In the genomic region with DNA sequence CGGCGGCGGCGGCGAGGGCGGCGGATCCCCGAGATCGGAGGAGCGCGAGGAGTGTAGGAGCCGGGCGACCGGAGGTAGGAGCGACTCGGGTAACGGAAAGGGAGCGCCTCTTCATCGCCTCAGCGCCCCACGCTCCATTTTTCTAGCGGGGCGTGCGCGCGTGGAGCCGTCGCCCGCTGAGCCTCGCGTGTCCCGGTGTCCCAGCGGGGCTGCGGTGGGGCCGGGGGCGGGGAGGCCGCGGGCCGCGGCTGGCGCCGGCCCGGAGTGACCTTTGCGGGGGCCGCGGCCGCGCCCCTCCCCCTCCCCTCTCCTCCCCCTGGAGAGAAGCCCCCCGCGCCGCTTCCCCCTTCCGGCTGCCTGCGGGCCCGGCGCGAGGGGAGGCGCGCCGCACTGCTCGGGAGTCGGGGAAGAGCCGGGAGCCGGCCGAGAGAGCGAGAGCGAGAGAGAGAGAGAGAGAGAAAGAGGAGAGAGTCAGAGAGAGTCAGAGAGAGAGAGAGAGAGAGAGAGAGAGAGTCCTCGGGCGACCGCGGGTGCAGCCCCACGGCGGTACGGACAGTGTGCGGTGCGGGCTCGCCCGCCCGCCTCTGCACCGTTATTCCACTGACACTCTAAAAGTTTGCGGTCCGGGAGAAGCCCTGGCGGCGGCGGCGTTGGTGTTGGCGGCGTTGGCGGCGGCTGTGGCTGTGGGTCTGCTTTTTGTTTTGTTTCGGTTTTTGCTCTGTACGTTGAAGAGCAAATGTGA, we compare ENCODE assay signal across 8 mouse cellular contexts. TPM values are rescaled to one million over a fixed set of nuclear protein-coding genes. Genes with fewer than 3 reads are reported as not detected.
DNase-seq lines count a peak whose midpoint lies in the region; ATAC-seq lines count a peak whose summit lies in the region.

No protein-coding gene starts in this region.

- peaks cover 7% of the 10 kb centered on the region for H3K4me1 ChIP-seq in heart, embryonic 15.5 days (replicated peaks)
- H3K4me1 ChIP-seq in limb, embryonic 13.5 days: peaks cover 26% of the 10 kb centered on the region
- peaks cover 22% of the 10 kb centered on the region for H3K4me1 ChIP-seq in midbrain, embryonic 15.5 days
- peaks cover 6% of the 10 kb centered on the region; the same call in 1 of the 2 replicates for H3K4me1 ChIP-seq in stomach, embryonic 16.5 days (ENCODE audit: control insufficient read depth, insufficient read depth, low read length)

- peak overlapping the region; percentile 98 for H3K4me3 ChIP-seq in heart, embryonic 15.5 days
- H3K4me3 ChIP-seq in limb, embryonic 13.5 days: peak overlapping the region; percentile 88
- H3K4me3 ChIP-seq in midbrain, embryonic 15.5 days: peak overlapping the region; percentile 94
- peak overlapping the region; percentile 86 for H3K4me3 ChIP-seq in stomach, embryonic 16.5 days (replicated peaks; ENCODE audit: low read length)

- H3K27ac ChIP-seq in heart, embryonic 15.5 days: peak overlapping the region; percentile 95
- H3K27ac ChIP-seq in limb, embryonic 13.5 days: peak overlapping the region; percentile 95
- H3K27ac ChIP-seq in midbrain, embryonic 15.5 days: peak overlapping the region; percentile 97
- H3K27ac ChIP-seq in stomach, embryonic 16.5 days (ENCODE audit: low read length): peak overlapping the region; percentile 93

- peak overlapping the region; percentile 64 for H3K4me2 ChIP-seq in heart, embryonic 15.5 days
- peak overlapping the region; percentile 68 for H3K4me2 ChIP-seq in limb, embryonic 13.5 days (replicated peaks)
- H3K4me2 ChIP-seq in midbrain, embryonic 15.5 days: peak overlapping the region; percentile 55
- H3K4me2 ChIP-seq in stomach, embryonic 16.5 days (ENCODE audit: low read depth, low read length): peak overlapping the region; percentile 67

- H3K36me3 ChIP-seq in heart, embryonic 15.5 days: no peaks in the 10 kb centered on the region
- H3K36me3 ChIP-seq in limb, embryonic 13.5 days: 0 out of 2 replicates have a peak, but pooled peaks cover 3% of the 10 kb centered on the region
- no peaks in the 10 kb centered on the region for H3K36me3 ChIP-seq in midbrain, embryonic 15.5 days (replicated peaks)
- H3K36me3 ChIP-seq in stomach, embryonic 16.5 days (ENCODE audit: control insufficient read depth, insufficient read depth, low read length): no peaks in the 10 kb centered on the region

- under 1% methylated on average over 78 of the region's 91 CpGs for WGBS in heart, embryonic 15.5 days
- 1% methylated on average over 46 of the region's 91 CpGs for WGBS in limb, embryonic 13.5 days
- under 1% methylated on average over 59 of the region's 91 CpGs for WGBS in midbrain, embryonic 15.5 days
- WGBS in stomach, embryonic 16.5 days: under 1% methylated on average over 70 of the region's 91 CpGs

- peak; percentile 33 for DNase-seq in cerebellum, adult 9-10 months
- DNase-seq in cerebellum, adult 11 months: no peak
- peak; percentile 64 for DNase-seq in CD4-positive, CD25-positive, alpha-beta regulatory T cell, adult 2 months (ENCODE audit: low read depth, low spot score)
- DNase-seq in embryo, embryonic 10 days (ENCODE audit: low spot score): peak; percentile 39

- H3K9me3 ChIP-seq in heart, embryonic 15.5 days (replicated peaks): no peaks in the 10 kb centered on the region
- H3K9me3 ChIP-seq in limb, embryonic 13.5 days: no peaks in the 10 kb centered on the region
- no peaks in the 10 kb centered on the region for H3K9me3 ChIP-seq in midbrain, embryonic 15.5 days
- H3K9me3 ChIP-seq in stomach, embryonic 16.5 days (replicated peaks; ENCODE audit: control insufficient read depth, low read length): no peaks in the 10 kb centered on the region

- ATAC-seq in heart, embryonic 15.5 days (replicated peaks; ENCODE audit: insufficient number of reproducible peaks, insufficient read depth, low FRiP score, low read depth): peak; percentile 58
- peak; percentile 61 for ATAC-seq in limb, embryonic 13.5 days (ENCODE audit: low FRiP score, low read depth)
- ATAC-seq in midbrain, embryonic 15.5 days (replicated peaks): peak; percentile 65
- peak; percentile 56 for ATAC-seq in stomach, embryonic 16.5 days (ENCODE audit: insufficient read depth, low FRiP score)

- H3K27me3 ChIP-seq in heart, embryonic 15.5 days: no peaks in the 10 kb centered on the region
- H3K27me3 ChIP-seq in limb, embryonic 13.5 days: no peaks in the 10 kb centered on the region
- H3K27me3 ChIP-seq in midbrain, embryonic 15.5 days (replicated peaks): no peaks in the 10 kb centered on the region
- no peaks in the 10 kb centered on the region for H3K27me3 ChIP-seq in stomach, embryonic 16.5 days (ENCODE audit: control insufficient read depth, insufficient read depth, low read length)

- H3K9ac ChIP-seq in heart, embryonic 15.5 days: peak overlapping the region; percentile 92
- peak overlapping the region; percentile 99 for H3K9ac ChIP-seq in limb, embryonic 13.5 days
- H3K9ac ChIP-seq in midbrain, embryonic 15.5 days: peak overlapping the region; percentile 87
- H3K9ac ChIP-seq in stomach, embryonic 16.5 days (ENCODE audit: low read length): peak overlapping the region; percentile 96

RNA-seq across cellular contexts. Expression of a gene that starts 0.5 kb away (rescaled TPM):
- polyA plus RNA-seq in heart, embryonic 15.5 days (2015; fragmentation: Nextera tagmentation; extraction: Ambion mirVana): 16.0 and 23.8 TPM in 2 replicates
- polyA plus RNA-seq in limb, embryonic 13.5 days (2015; fragmentation: Nextera tagmentation; extraction: Ambion mirVana): 40.3 and 43.9 TPM in 2 replicates
- 30.1 and 32.5 TPM in 2 replicates for polyA plus RNA-seq in midbrain, embryonic 15.5 days (2015; fragmentation: Nextera tagmentation; extraction: Ambion mirVana)
- polyA plus RNA-seq in stomach, embryonic 16.5 days (2015; fragmentation: Nextera tagmentation; extraction: Ambion mirVana): 28.8 and 28.9 TPM in 2 replicates

RNA-seq across cellular contexts. Expression of a gene that starts 8.1 kb away (rescaled TPM):
- 25.3 and 29.5 TPM in 2 replicates for polyA plus RNA-seq in heart, embryonic 15.5 days (2015; fragmentation: Nextera tagmentation; extraction: Ambion mirVana)
- 49.3 and 50.3 TPM in 2 replicates for polyA plus RNA-seq in limb, embryonic 13.5 days (2015; fragmentation: Nextera tagmentation; extraction: Ambion mirVana)
- 26.9 and 27.3 TPM in 2 replicates for polyA plus RNA-seq in midbrain, embryonic 15.5 days (2015; fragmentation: Nextera tagmentation; extraction: Ambion mirVana)
- 34.1 and 37.6 TPM in 2 replicates for polyA plus RNA-seq in stomach, embryonic 16.5 days (2015; fragmentation: Nextera tagmentation; extraction: Ambion mirVana)
